Mouse (Mus musculus) gastrocnemius, postnatal 14 days (tissue): Measurements from ENCODE around the gene Fam13c. TPM values are rescaled to one million over a fixed set of nuclear protein-coding genes. Genes with fewer than 3 reads are reported as not detected.
A peak's percentile ranks its signal among the peaks of the same experiment; 100 is the strongest.

Experiments used
- DNase-seq: peaks from one replicate; pipeline ENCODE4 v3.0.0; 2021; ENCODE audit warnings: mixed read lengths
- intact Hi-C: fragments of 180-260 bp; cut with DNase I; formaldehyde crosslinking; loops from one replicate; pipeline ENCODE4 v1.15.1; 2025; ENCODE audit warnings: low total_unique reads
- total RNA-seq, 2 experiments: library from RNA; stranded (reverse); gene quantifications; 2 replicates each; pipeline ENCODE4 v1.2.3; 2021

Gene Fam13c
- total RNA-seq, 2 experiments from 2014 or later, result 5.3 to 6.0 TPM

- DNase-seq, result no peak
- intact Hi-C loops, result loop anchor here (5.0 kb wide), 1 partner anchor 141 kb away; no protein-coding TSS in a partner anchor
Observed at GRCm38 (mm10) chr10:70507880-70508279, 67.6 kb downstream of the Fam13c start.

- no peak for DNase-seq
- intact Hi-C loops, result no loop called here
Observed at GRCm38 (mm10) chr10:70514848-70515247, 74.6 kb downstream of the Fam13c start.

DNA sequence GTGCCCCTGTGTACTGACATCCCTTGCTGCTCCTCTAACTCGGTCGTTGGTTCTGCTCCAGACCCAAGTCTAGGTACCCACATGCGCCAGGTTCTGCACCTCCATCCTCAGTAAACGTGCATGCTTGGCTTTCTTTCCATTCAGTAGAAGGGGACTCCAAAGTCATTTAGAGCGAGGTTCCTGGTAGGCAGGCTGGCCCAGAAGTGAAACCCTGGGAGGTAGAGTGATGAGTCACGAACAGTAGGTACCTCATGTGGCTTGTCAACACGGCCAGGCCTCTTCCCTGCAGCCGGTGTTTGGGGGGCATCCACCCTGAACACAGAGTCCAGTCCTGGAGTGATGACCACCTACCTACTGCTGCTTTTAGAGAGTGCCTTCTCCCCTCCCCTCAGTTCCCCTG lies 76.4 kb downstream of the Fam13c start:
- DNase-seq, result no peak
- intact Hi-C loops, result no loop called here

DNA sequence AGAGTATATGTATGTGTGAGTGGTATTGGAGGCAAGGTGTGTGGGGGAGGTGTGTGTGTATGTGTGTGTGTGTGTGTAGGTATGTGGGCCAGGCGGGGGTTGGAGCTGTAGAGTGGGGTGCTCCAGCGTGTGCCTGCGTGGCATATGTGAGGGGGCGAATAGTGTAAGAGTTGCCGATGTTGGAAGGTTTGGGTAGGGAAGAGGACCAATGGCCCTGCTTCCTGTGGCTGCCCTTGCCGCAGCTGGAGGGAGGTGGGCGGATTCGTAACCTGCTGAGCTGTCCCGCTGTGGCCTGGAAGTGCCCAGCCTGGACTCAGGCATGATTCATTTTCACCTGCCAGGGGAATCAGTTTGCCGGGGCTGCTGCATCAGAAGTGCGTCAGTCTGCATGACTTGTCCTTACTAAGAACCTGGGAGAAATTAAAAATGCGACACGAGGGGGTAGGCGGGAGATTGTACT lies 79.4 kb downstream of the Fam13c start:
- no peak for DNase-seq
- intact Hi-C loops, result no loop called here

GRCm38 (mm10) chr10:70520143-70521131 lies 80.2 kb downstream of the Fam13c start:
- intact Hi-C loops, result no loop called here
- DNase-seq, result peak; percentile 36

DNA sequence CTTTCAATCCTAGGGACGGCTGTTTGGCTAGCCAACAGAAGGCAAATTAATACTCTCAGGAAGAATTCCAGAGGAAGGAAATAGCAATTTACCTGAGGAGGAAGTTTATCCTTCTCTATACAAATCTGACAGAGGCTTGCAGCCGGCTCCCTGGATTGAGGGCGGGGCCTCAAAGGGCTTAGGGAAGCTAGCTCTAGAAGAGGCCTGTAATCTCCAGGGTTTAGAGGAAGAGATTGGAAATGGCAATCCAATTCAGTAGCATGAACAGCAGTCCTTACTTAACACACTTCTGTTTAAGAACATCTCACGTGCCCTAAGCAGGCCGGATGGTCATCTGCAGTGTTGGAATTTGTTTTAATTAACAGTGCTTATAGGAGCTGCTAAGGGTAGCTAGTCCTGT lies 81.1 kb downstream of the Fam13c start:
- DNase-seq, result no peak
- intact Hi-C loops, result no loop called here

DNA sequence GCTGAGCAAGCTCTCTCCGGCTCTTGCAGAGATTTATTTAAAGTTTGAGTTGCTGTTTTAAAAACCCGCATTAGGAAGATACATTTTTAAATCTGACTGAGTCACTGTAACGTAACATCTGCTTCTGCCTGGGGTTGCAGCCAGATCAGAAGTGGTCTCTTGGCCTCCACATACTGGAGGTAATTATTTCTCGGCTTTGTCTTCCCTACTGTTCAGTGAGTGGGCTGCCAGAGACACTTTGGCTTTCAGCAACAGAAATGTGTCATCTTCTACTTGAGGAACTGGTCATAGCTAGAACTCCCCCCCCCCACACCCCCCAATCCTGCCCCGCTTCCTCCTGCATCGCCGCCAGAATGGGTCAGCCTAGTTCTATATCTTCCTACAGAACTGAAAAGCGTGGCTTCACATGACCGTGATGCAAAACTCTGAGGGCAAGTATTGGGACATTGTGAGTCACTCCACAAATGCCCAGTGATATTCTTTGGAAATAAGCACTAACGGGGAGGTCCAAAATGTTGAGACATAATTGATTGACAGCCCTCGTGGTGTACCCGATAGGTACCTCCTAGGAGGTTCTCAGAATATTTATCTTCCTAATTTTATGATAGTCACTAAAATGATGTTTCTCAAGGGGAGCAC lies 90.0 kb downstream of the Fam13c start:
- intact Hi-C loops, result no loop called here
- no peak for DNase-seq

- DNase-seq, result no peak
- intact Hi-C loops, result no loop called here
Observed at GRCm38 (mm10) chr10:70532249-70532648, 92.0 kb downstream of the Fam13c start.

- no peak for DNase-seq
- intact Hi-C loops, result no loop called here
Observed at GRCm38 (mm10) chr10:70533301-70533781, 93.1 kb downstream of the Fam13c start.

DNA sequence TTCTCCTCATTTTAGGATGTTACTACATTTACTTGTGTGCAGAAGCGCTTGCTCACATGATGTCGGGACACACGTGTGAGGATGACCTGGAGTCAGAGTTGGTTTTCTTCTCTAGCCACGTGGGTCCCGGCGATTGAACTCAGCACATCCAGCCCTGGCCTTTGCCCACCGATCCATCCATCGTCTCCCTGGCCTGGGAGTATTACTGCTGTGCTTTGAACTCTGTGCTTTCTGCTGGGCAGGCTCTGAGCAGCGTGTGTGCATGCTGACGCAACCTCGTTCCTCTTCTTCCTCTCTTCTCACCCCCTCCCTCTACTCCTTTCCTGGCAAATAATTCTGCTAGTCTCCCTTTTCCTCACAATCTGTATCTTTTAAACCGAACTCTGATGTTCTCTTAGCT lies 93.7 kb downstream of the Fam13c start:
- DNase-seq, result no peak
- intact Hi-C loops, result no loop called here

- DNase-seq, result no peak
- intact Hi-C loops, result no loop called here
Observed at GRCm38 (mm10) chr10:70534571-70534970, 94.3 kb downstream of the Fam13c start.

DNA sequence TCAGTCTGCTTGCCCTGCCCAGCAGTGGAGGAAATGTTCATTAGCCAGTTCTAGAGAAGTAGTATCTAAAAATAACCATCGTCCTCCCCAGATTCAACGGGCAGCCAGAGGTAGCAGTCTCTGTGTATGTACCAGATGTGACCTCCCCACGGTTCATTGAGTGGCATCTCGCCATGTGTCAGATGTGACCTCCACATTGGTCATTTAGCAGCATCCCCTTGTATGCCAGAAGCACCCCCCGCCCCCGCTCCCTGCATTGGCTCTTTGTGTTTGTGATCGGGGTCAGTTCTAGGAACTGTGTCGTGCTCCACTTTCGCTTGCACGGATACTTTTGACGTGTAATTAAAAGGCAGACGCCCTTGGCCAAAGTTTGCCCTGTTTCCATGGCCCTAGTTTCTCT lies 95.1 kb downstream of the Fam13c start:
- intact Hi-C loops, result no loop called here
- no peak for DNase-seq

GRCm38 (mm10) chr10:70537694-70538093 lies 97.4 kb downstream of the Fam13c start:
- intact Hi-C loops, result no loop called here
- no peak for DNase-seq

GRCm38 (mm10) chr10:70539251-70539650 lies 99.0 kb downstream of the Fam13c start:
- intact Hi-C loops, result no loop called here
- no peak for DNase-seq

DNA sequence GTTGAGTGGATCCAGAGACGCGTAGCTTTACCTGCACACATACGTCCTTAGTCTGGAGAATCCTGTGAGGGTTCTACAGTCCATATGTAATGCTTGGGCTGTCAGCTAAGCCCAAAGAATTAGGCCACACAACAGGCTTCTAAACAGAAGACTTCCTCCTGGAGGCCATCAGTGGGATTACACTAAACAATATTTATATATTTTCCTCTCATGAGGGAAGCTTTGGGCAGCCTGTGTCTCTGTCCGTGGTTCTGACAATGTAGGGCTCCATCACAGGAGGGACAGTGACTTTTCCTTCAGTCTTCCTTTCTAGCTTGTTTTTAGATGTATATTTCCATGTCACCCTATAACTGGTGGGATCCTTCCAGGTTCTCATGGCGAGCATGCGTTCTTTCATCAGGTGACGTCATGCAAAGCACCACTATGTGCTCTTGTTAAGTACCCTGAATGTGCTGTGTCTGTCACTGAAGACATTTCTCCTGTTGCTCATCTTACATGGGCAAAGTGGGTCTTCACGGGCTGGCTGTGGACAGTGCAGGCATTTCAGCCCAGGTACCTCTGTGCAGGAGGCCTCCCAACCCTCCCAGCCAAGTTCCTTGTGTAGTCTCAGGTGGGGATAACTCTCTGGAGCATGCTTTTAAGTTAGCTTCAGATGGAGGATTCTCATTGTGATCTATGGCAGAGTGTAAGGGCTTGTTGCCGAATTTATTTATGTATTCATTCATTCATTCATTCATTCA lies 100.3 kb downstream of the Fam13c start:
- intact Hi-C loops, result no loop called here
- no peak for DNase-seq

- no peak for DNase-seq
- intact Hi-C loops, result no loop called here
Observed at GRCm38 (mm10) chr10:70542857-70543256, 102.6 kb downstream of the Fam13c start.

DNA sequence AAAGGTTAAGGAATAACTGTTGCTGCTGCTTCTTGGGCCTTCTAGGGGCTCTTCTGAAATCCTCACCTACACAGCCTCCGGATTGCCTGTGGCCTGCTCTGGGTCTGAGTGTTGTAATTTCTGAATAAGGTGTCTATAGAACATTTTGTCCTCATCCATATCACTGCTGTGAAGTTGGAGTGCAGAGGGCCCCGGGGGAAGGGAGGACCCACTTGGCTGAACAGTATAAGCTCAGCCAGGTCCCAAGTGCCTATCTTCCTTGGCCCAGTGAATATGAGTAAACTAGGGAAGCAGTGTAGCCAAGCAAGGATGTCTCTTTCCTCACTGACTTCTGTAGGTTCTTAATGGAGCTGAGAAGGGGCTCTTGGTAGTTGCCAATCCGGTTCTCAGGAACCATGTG lies 112.2 kb downstream of the Fam13c start:
- DNase-seq, result no peak
- intact Hi-C loops, result no loop called here

- intact Hi-C loops, result loop anchor here (2.0 to 10.0 kb wide), 4 partner anchors 195 to 661 kb away; no protein-coding TSS in a partner anchor
- peak; percentile 62 for DNase-seq
Observed at GRCm38 (mm10) chr10:70563636-70564035, 123.4 kb downstream of the Fam13c start.

- no peak for DNase-seq
- intact Hi-C loops, result no loop called here
Observed at GRCm38 (mm10) chr10:70581556-70582211, 141.4 kb downstream of the Fam13c start.
